Mouse (Mus musculus) kidney, embryonic 14.5 days (tissue): ENCODE results near the gene Cntfr. TPM values are rescaled to one million over a fixed set of nuclear protein-coding genes. Genes with fewer than 3 reads are reported as not detected.

Experiments
- ATAC-seq: fragments of 200-750 bp; cut with Nextera tagmentation; 2 replicates; pipeline ENCODE4 v1.8.0; 2017; ENCODE audit warnings: moderate number of reproducible peaks, mild to moderate bottlenecking, moderate TSS enrichment, moderate library complexity; ENCODE audit not compliant: low FRiP score, low TSS enrichment
- H3K27ac ChIP-seq: fragments of 300-500 bp; sonication (generic); 2 replicates; pipeline ENCODE4 v1.5.1; 2014; ENCODE audit warnings: low read depth, mild to moderate bottlenecking, low read length, moderate library complexity, mixed read lengths
- H3K27me3 ChIP-seq: fragments of 300-500 bp; sonication (generic); 2 replicates; pipeline ENCODE4 v1.6.1; 2014; ENCODE audit warnings: mild to moderate bottlenecking, low read length; ENCODE audit not compliant: control insufficient read depth, insufficient read depth
- H3K36me3 ChIP-seq: fragments of 300-500 bp; sonication (generic); 2 replicates; pipeline ENCODE4 v1.6.1; 2014; ENCODE audit warnings: low read length, mixed read lengths; ENCODE audit not compliant: control insufficient read depth, insufficient read depth
- H3K4me1 ChIP-seq: fragments of 300-500 bp; sonication (generic); 2 replicates; pipeline ENCODE4 v1.6.1; 2014; ENCODE audit warnings: low read length, mixed read lengths; ENCODE audit not compliant: control insufficient read depth, insufficient read depth
- H3K4me2 ChIP-seq: fragments of 300-500 bp; sonication (generic); replicated peaks from 2 replicates; pipeline ENCODE4 v1.6.1; 2014; ENCODE audit warnings: low read depth, mild to moderate bottlenecking, low read length
- H3K4me3 ChIP-seq: fragments of 300-500 bp; sonication (generic); 2 replicates; pipeline ENCODE4 v1.5.1; 2014; ENCODE audit warnings: mild to moderate bottlenecking, low read length
- H3K9ac ChIP-seq: fragments of 300-500 bp; sonication (generic); 2 replicates; pipeline ENCODE4 v1.6.1; 2014; ENCODE audit warnings: low read depth, mild to moderate bottlenecking, low read length, moderate library complexity
- H3K9me3 ChIP-seq: fragments of 300-500 bp; sonication (generic); 2 replicates; pipeline ENCODE4 v1.6.1; 2016; ENCODE audit warnings: low read length; ENCODE audit not compliant: control insufficient read depth
- WGBS: fragments of 180-500 bp; shearing (Covaris S2); extraction: QIAGEN DNeasy Blood & Tissue Kit; methylation state at CpG from one replicate; pipeline ENCODE4 v1.1.7; 2014; 5-methylcytosine and 5-hydroxymethylcytosine counted together
- polyA plus RNA-seq: library from polyadenylated mRNA; unstranded; fragments of >200 nt; fragmentation: Nextera tagmentation; extraction: Ambion mirVana; gene quantifications from 2 replicates; pipeline ENCODE4 v1.2.1, GENCODE M21; 2014

The Cntfr gene
- polyA plus RNA-seq, 1 experiment from 2014 or later, result 16.6 TPM

- Histone ChIP-seq H3K4me3 (no peak overlapping the region), H3K27ac (no peak overlapping the region), H3K9ac (no peak overlapping the region), H3K4me2 (no peak overlapping the region), H3K27me3 (no peaks in the 10 kb centered on the region), H3K4me1 (peaks cover 10% of the 10 kb centered on the region), H3K36me3 (peaks cover 12% of the 10 kb centered on the region; the same call in 1 of the 2 replicates), H3K9me3 (no peaks in the 10 kb centered on the region)
- WGBS, result 12% methylated on average over 7 of the region's 7 CpGs
- ATAC-seq, result peak; percentile 13; the same call in 1 of the 2 replicates
Observed at GRCm38 (mm10) chr4:41654217-41654616, 42.7 kb downstream of the Cntfr start.

GRCm38 (mm10) chr4:41653730-41654129, 43.2 kb downstream of the Cntfr start:
- 0 out of 2 replicates have a peak, but pooled peaks have one; percentile 3 for ATAC-seq
- no peaks in the 10 kb centered on the region; the same call in 1 of the 2 replicates for H3K27me3 ChIP-seq
- peaks cover 5% of the 10 kb centered on the region; the same call in 1 of the 2 replicates for H3K4me1 ChIP-seq
- no peaks in the 10 kb centered on the region for H3K9me3 ChIP-seq
- WGBS, result 48% methylated on average over 6 of the region's 6 CpGs
- H3K4me3 ChIP-seq, result no peak overlapping the region
- H3K27ac ChIP-seq, result no peak overlapping the region
- H3K36me3 ChIP-seq, result peaks cover 12% of the 10 kb centered on the region; the same call in 1 of the 2 replicates
- no peak overlapping the region for H3K4me2 ChIP-seq
- no peak overlapping the region for H3K9ac ChIP-seq

GRCm38 (mm10) chr4:41653296-41653695, 43.6 kb downstream of the Cntfr start:
- Histone ChIP-seq H3K4me1 (peaks cover 4% of the 10 kb centered on the region; the same call in 1 of the 2 replicates), H3K4me2 (no peak overlapping the region), H3K4me3 (no peak overlapping the region), H3K9me3 (no peaks in the 10 kb centered on the region), H3K36me3 (peaks cover 12% of the 10 kb centered on the region; the same call in 1 of the 2 replicates), H3K27ac (no peak overlapping the region), H3K27me3 (no peaks in the 10 kb centered on the region; the same call in 1 of the 2 replicates), H3K9ac (no peak overlapping the region)
- ATAC-seq, result peak; percentile 41
- WGBS, result 38% methylated on average over 6 of the region's 6 CpGs

GRCm38 (mm10) chr4:41648627-41649026, 48.3 kb downstream of the Cntfr start:
- WGBS, result 70% methylated on average over 7 of the region's 7 CpGs
- no peak for ATAC-seq
- H3K27me3 ChIP-seq, result no peaks in the 10 kb centered on the region; the same call in 1 of the 2 replicates
- H3K4me1 ChIP-seq, result no peaks in the 10 kb centered on the region
- H3K4me2 ChIP-seq, result no peak overlapping the region
- H3K4me3 ChIP-seq, result no peak overlapping the region
- no peak overlapping the region for H3K27ac ChIP-seq
- no peaks in the 10 kb centered on the region for H3K36me3 ChIP-seq
- H3K9ac ChIP-seq, result no peak overlapping the region
- 0 out of 2 replicates have a peak, but pooled peaks cover 2% of the 10 kb centered on the region for H3K9me3 ChIP-seq

GRCm38 (mm10) chr4:41648157-41648556, 48.7 kb downstream of the Cntfr start:
- H3K9ac ChIP-seq, result no peak overlapping the region
- H3K4me3 ChIP-seq, result no peak overlapping the region
- H3K9me3 ChIP-seq, result 0 out of 2 replicates have a peak, but pooled peaks cover 2% of the 10 kb centered on the region
- H3K36me3 ChIP-seq, result no peaks in the 10 kb centered on the region
- no peak for ATAC-seq
- WGBS, result 57% methylated on average over 4 of the region's 4 CpGs
- H3K27me3 ChIP-seq, result no peaks in the 10 kb centered on the region; the same call in 1 of the 2 replicates
- no peaks in the 10 kb centered on the region for H3K4me1 ChIP-seq
- no peak overlapping the region for H3K27ac ChIP-seq
- no peak overlapping the region for H3K4me2 ChIP-seq

- peak; percentile 65; the same call in 1 of the 2 replicates for ATAC-seq
- Histone ChIP-seq H3K27ac (no peak overlapping the region), H3K36me3 (no peaks in the 10 kb centered on the region), H3K9me3 (0 out of 2 replicates have a peak, but pooled peaks cover 2% of the 10 kb centered on the region), H3K4me3 (no peak overlapping the region), H3K4me1 (0 out of 2 replicates have a peak, but pooled peaks cover 2% of the 10 kb centered on the region), H3K9ac (no peak overlapping the region), H3K4me2 (no peak overlapping the region), H3K27me3 (no peaks in the 10 kb centered on the region; the same call in 1 of the 2 replicates)
- 23% methylated on average over 5 of the region's 5 CpGs for WGBS
Observed at GRCm38 (mm10) chr4:41645488-41645887, 51.4 kb downstream of the Cntfr start.

GRCm38 (mm10) chr4:41641199-41641822, 55.6 kb downstream of the Cntfr start:
- WGBS, result 81% methylated on average over 6 of the region's 6 CpGs
- no peak overlapping the region for H3K27ac ChIP-seq
- H3K4me1 ChIP-seq, result peaks cover 18% of the 10 kb centered on the region
- no peak overlapping the region for H3K9ac ChIP-seq
- no peaks in the 10 kb centered on the region for H3K27me3 ChIP-seq
- H3K4me2 ChIP-seq, result no peak overlapping the region
- 0 out of 2 replicates have a peak, but pooled peaks cover 2% of the 10 kb centered on the region for H3K9me3 ChIP-seq
- no peak for ATAC-seq
- H3K4me3 ChIP-seq, result no peak overlapping the region
- H3K36me3 ChIP-seq, result no peaks in the 10 kb centered on the region

GRCm38 (mm10) chr4:41639913-41640507, 56.9 kb downstream of the Cntfr start, which contains the start of gene Enho:
Gene Enho, minus strand, starts transcription at chr4:41640324.
- peak; percentile 91 for ATAC-seq
- peak within 1 kb of the TSS; percentile 57 for H3K4me3 ChIP-seq
- H3K4me1 ChIP-seq, result peaks cover 28% of the 10 kb centered on the region
- H3K4me2 ChIP-seq, result peak within 1 kb of the TSS; percentile 93
- no peaks in the 10 kb centered on the region for H3K27me3 ChIP-seq
- H3K36me3 ChIP-seq, result no peaks in the 10 kb centered on the region
- 0 out of 2 replicates have a peak, but pooled peaks cover 2% of the 10 kb centered on the region for H3K9me3 ChIP-seq
- peak within 1 kb of the TSS; percentile 26; the same call in 1 of the 2 replicates for H3K27ac ChIP-seq
- peak within 1 kb of the TSS; percentile 85 for H3K9ac ChIP-seq
- under 1% methylated on average over 67 of the region's 74 CpGs for WGBS
